Mouse (Mus musculus) cerebral cortex, adult 2 months (tissue): Measurements from ENCODE around the gene Golga4.

Experiments
- WGBS: fragments of 180-500 bp; shearing (Covaris S2); methylation state at CpG from one replicate; pipeline ENCODE4 v1.1.7; 2018; 5-methylcytosine and 5-hydroxymethylcytosine counted together

Gene Golga4

GRCm38 (mm10) chr9:118622376-118623166, 116.5 kb downstream of the Golga4 start:
- 65% methylated on average over 18 of the region's 18 CpGs for WGBS

GRCm38 (mm10) chr9:118623483-118623882, 117.4 kb downstream of the Golga4 start:
- 83% methylated on average over 9 of the region's 9 CpGs for WGBS

- WGBS: 78% methylated on average over 7 of the region's 7 CpGs
These were observed 118.1 kb downstream of the Golga4 start for GRCm38 (mm10) chr9:118624146-118624545.

GRCm38 (mm10) chr9:118629763-118630379, 123.8 kb downstream of the Golga4 start:
- 85% methylated on average over 6 of the region's 6 CpGs for WGBS
